Mouse (Mus musculus) E14TG2a.4 (cell line): ENCODE measurements around the gene Cacnb1.

ENCODE experiments used
- CTCF ChIP-seq: conservative IDR thresholded peaks from 2 replicates; pipeline ENCODE4 v1.5.1; 2014; ENCODE audit warnings: low read length
- NANOG ChIP-seq: IDR thresholded peaks from 2 replicates; pipeline ENCODE4 v1.6.1; 2014; ENCODE audit warnings: borderline replicate concordance, low read length, mixed read lengths

GRCm38 (mm10) chr11:98057466-98057865 lies 34.6 kb upstream of the Cacnb1 start:
- TF ChIP-seq CTCF, result peak; percentile 37
- TF ChIP-seq NANOG, result peak; percentile 21; the same call in 1 of the 2 replicates
